Mouse (Mus musculus): Measurements from ENCODE around the gene Tecpr2.

- TF ChIP-seq CTCF (IDR thresholded peaks at IDR 0.05; ENCODE audit: borderline replicate concordance, insufficient read depth, low read depth, low read length), result no peak
- TF ChIP-seq POLR2A (IDR thresholded peaks at IDR 0.05; ENCODE audit: borderline replicate concordance, insufficient read depth, low read length), result no peak
Observed at GRCm38 (mm10) chr12:110846191-110846765, 42.8 kb upstream of the Tecpr2 start.
